ENCODE assay signal across 7 mouse cellular contexts in genomic region chr11:120316690-120317254, GRCm38 (mm10). TPM values are rescaled to one million over a fixed set of nuclear protein-coding genes. Genes with fewer than 3 reads are reported as not detected.
DNase-seq lines count a peak whose midpoint lies in the region; ATAC-seq and TF ChIP-seq lines count a peak whose summit lies in the region.

No protein-coding gene starts in this region.

- H3K36me3 ChIP-seq in forebrain, embryonic 15.5 days = no peaks in the 10 kb centered on the region
- no peaks in the 10 kb centered on the region for H3K36me3 ChIP-seq in kidney, embryonic 15.5 days
- H3K36me3 ChIP-seq in stomach, postnatal 0 days (ENCODE audit: control insufficient read depth, insufficient read depth, low read length) = no peaks in the 10 kb centered on the region

- peak; percentile 9; the same call in 1 of the 2 replicates for ATAC-seq in forebrain, embryonic 15.5 days (replicated peaks)
- ATAC-seq in kidney, embryonic 15.5 days (replicated peaks; ENCODE audit: low FRiP score) = peak; percentile 45; the same call in 1 of the 2 replicates
- ATAC-seq in stomach, postnatal 0 days (ENCODE audit: low FRiP score, low TSS enrichment) = peak; percentile 25

- 22% methylated on average over 13 of the region's 13 CpGs for WGBS in forebrain, embryonic 15.5 days
- WGBS in kidney, embryonic 15.5 days = 14% methylated on average over 13 of the region's 13 CpGs
- WGBS in stomach, postnatal 0 days = 18% methylated on average over 13 of the region's 13 CpGs

- TF ChIP-seq CTCF in stomach, postnatal 0 days (IDR thresholded peaks at IDR 0.05; ENCODE audit: low read depth) = no peak; the same call in 1 of the 2 replicates

- no peaks in the 10 kb centered on the region for H3K9me3 ChIP-seq in forebrain, embryonic 15.5 days
- no peaks in the 10 kb centered on the region for H3K9me3 ChIP-seq in kidney, embryonic 15.5 days (replicated peaks)
- no peaks in the 10 kb centered on the region for H3K9me3 ChIP-seq in stomach, postnatal 0 days (ENCODE audit: control insufficient read depth, low read length)

- H3K4me3 ChIP-seq in forebrain, embryonic 15.5 days = peak overlapping the region; percentile 58
- peak overlapping the region; percentile 54 for H3K4me3 ChIP-seq in kidney, embryonic 15.5 days (replicated peaks)
- H3K4me3 ChIP-seq in stomach, postnatal 0 days (ENCODE audit: low read depth, low read length) = peak overlapping the region; percentile 47

- DNase-seq in 416B (ENCODE audit: low read depth) = peak; percentile 58
- DNase-seq in CD4-positive, CD25-positive, alpha-beta regulatory T cell, adult 2 months (ENCODE audit: low read depth, low spot score) = peak; percentile 45
- peak; percentile 45 for DNase-seq in lung, postnatal 14 days
- peak; percentile 75 for DNase-seq in stomach, postnatal 0 days (ENCODE audit: low spot score)
- no peak for DNase-seq in ovary, postnatal 36 days (ENCODE audit: low spot score)

- H3K4me1 ChIP-seq in forebrain, embryonic 15.5 days = peaks cover 26% of the 10 kb centered on the region
- H3K4me1 ChIP-seq in kidney, embryonic 15.5 days = peaks cover 28% of the 10 kb centered on the region
- no peaks in the 10 kb centered on the region; the same call in none of the 2 replicates for H3K4me1 ChIP-seq in stomach, postnatal 0 days (replicated peaks; ENCODE audit: control insufficient read depth, insufficient read depth)

- H3K27ac ChIP-seq in forebrain, embryonic 15.5 days (replicated peaks) = peak overlapping the region; percentile 99
- peak overlapping the region; percentile 98 for H3K27ac ChIP-seq in kidney, embryonic 15.5 days
- H3K27ac ChIP-seq in stomach, postnatal 0 days (replicated peaks) = peak overlapping the region; percentile 98

- no peaks in the 10 kb centered on the region for H3K27me3 ChIP-seq in forebrain, embryonic 15.5 days
- no peaks in the 10 kb centered on the region for H3K27me3 ChIP-seq in kidney, embryonic 15.5 days
- H3K27me3 ChIP-seq in stomach, postnatal 0 days (ENCODE audit: control insufficient read depth, insufficient read depth, low read length) = no peaks in the 10 kb centered on the region

- peak overlapping the region; percentile 97 for H3K4me2 ChIP-seq in forebrain, embryonic 15.5 days (replicated peaks)
- H3K4me2 ChIP-seq in kidney, embryonic 15.5 days = peak overlapping the region; percentile 92
- H3K4me2 ChIP-seq in stomach, postnatal 0 days (replicated peaks; ENCODE audit: low read depth) = peak overlapping the region; percentile 87

- peak overlapping the region; percentile 84 for H3K9ac ChIP-seq in forebrain, embryonic 15.5 days (replicated peaks)
- peak overlapping the region; percentile 75 for H3K9ac ChIP-seq in kidney, embryonic 15.5 days
- peak overlapping the region; percentile 79 for H3K9ac ChIP-seq in stomach, postnatal 0 days (ENCODE audit: low read length)

- no peak for TF ChIP-seq EP300 in stomach, postnatal 0 days (optimal IDR thresholded peaks at IDR 0.05)

RNA-seq across cellular contexts. Expression of gene Actg1, which starts 31.6 kb away (rescaled TPM):
- polyA plus RNA-seq in forebrain, embryonic 15.5 days (2015; fragmentation: Nextera tagmentation; extraction: Ambion mirVana) = 3,835 and 3,917 TPM in 2 replicates
- 2,367 and 2,520 TPM in 2 replicates for polyA plus RNA-seq in kidney, embryonic 15.5 days (2015; fragmentation: Nextera tagmentation; extraction: Ambion mirVana)
- 2,268 and 2,377 TPM in 2 replicates for polyA plus RNA-seq in stomach, postnatal 0 days (2015; fragmentation: Nextera tagmentation; extraction: Ambion mirVana)

RNA-seq across cellular contexts. Expression of gene Fscn2, which starts 44.6 kb away (rescaled TPM):
- 0.97 and 1.3 TPM in 2 replicates for polyA plus RNA-seq in forebrain, embryonic 15.5 days (2015; fragmentation: Nextera tagmentation; extraction: Ambion mirVana)
- polyA plus RNA-seq in kidney, embryonic 15.5 days (2015; fragmentation: Nextera tagmentation; extraction: Ambion mirVana) = 1.1 and 1.2 TPM in 2 replicates
- polyA plus RNA-seq in stomach, postnatal 0 days (2015; fragmentation: Nextera tagmentation; extraction: Ambion mirVana) = 0.41 and 0.47 TPM in 2 replicates
